Mouse (Mus musculus) forebrain, embryonic 11.5 days (tissue): ENCODE data around the gene Dusp9. TPM values are rescaled to one million over a fixed set of nuclear protein-coding genes. Genes with fewer than 3 reads are reported as not detected.

Experiments used
- ATAC-seq: fragments of 200-750 bp; cut with Nextera tagmentation; replicated peaks from 2 replicates; pipeline ENCODE4 v1.8.0; 2017; ENCODE audit warnings: moderate TSS enrichment; ENCODE audit not compliant: low FRiP score
- DNase-seq: peaks from one replicate; pipeline ENCODE4 v3.0.0-alpha.2; 2017; ENCODE audit warnings: low spot score
- H3K27ac ChIP-seq: fragments of 300-500 bp; sonication (generic); 2 replicates; pipeline ENCODE4 v1.5.1; 2014; ENCODE audit warnings: low read depth, low read length
- H3K27me3 ChIP-seq: fragments of 300-500 bp; sonication (generic); 2 replicates; pipeline ENCODE4 v1.6.1; 2014; ENCODE audit warnings: mild to moderate bottlenecking, low read length, mixed read lengths; ENCODE audit not compliant: control insufficient read depth, insufficient read depth
- H3K36me3 ChIP-seq: fragments of 300-500 bp; sonication (generic); 2 replicates; pipeline ENCODE4 v1.6.1; 2014; ENCODE audit warnings: mild to moderate bottlenecking, low read length, moderate library complexity, mixed read lengths; ENCODE audit not compliant: control insufficient read depth, insufficient read depth
- H3K4me1 ChIP-seq: fragments of 300-500 bp; sonication (generic); replicated peaks from 2 replicates; pipeline ENCODE4 v1.6.1; 2014; ENCODE audit warnings: low read length, mixed read lengths; ENCODE audit not compliant: control insufficient read depth, insufficient read depth
- H3K4me2 ChIP-seq: fragments of 300-500 bp; sonication (generic); 2 replicates; pipeline ENCODE4 v1.6.1; 2014; ENCODE audit warnings: low read depth, mild to moderate bottlenecking, low read length, moderate library complexity, mixed read lengths; ENCODE audit not compliant: severe bottlenecking
- H3K4me3 ChIP-seq: fragments of 300-500 bp; sonication (generic); 2 replicates; pipeline ENCODE4 v1.5.1; 2014; ENCODE audit warnings: low read depth, low read length
- H3K9ac ChIP-seq: fragments of 300-500 bp; sonication (generic); 2 replicates; pipeline ENCODE4 v1.6.1; 2014; ENCODE audit warnings: low read length
- H3K9me3 ChIP-seq: fragments of 300-500 bp; sonication (generic); 2 replicates; pipeline ENCODE4 v1.6.1; 2016; ENCODE audit warnings: low read length, mixed read lengths; ENCODE audit not compliant: control insufficient read depth
- WGBS: fragments of 180-500 bp; shearing (Covaris S2); extraction: QIAGEN DNeasy Blood & Tissue Kit; methylation state at CpG from one replicate; pipeline ENCODE4 v1.1.7; 2014; 5-methylcytosine and 5-hydroxymethylcytosine counted together
- polyA plus RNA-seq: library from polyadenylated mRNA; unstranded; fragments of >200 nt; fragmentation: Nextera tagmentation; extraction: Ambion mirVana; gene quantifications from 2 replicates; pipeline ENCODE4 v1.2.1, GENCODE M21; 2014

Dusp9 gene
- polyA plus RNA-seq, 1 experiment from 2014 or later = 4.5 TPM

DNA sequence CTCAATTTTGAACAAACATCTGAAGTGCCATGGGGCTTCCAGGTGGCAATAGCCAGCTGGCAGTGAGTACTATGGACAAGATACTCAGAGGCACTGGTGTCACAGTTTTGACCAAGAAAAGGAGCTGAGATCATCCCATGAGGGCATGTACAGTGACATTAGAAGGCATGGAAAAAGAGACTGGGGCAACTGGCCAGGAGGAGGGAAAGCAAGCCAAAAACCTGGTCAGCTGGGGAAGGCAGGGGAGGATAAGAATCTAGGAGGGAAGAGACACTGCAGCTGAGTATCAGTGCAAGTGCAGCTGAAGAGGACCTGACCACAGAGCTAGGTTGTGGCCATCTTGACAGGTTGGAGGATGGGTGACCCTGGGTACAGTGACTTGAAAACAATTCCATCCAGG lies 12.2 kb upstream of the Dusp9 start:
- H3K36me3 ChIP-seq = no peaks in the 10 kb centered on the region
- no peak overlapping the region for H3K27ac ChIP-seq
- no peaks in the 10 kb centered on the region for H3K4me1 ChIP-seq
- H3K4me2 ChIP-seq = no peak overlapping the region
- H3K9ac ChIP-seq = no peak overlapping the region
- no peaks in the 10 kb centered on the region for H3K27me3 ChIP-seq
- no peaks in the 10 kb centered on the region for H3K9me3 ChIP-seq
- ATAC-seq = no peak
- no peak for DNase-seq
- H3K4me3 ChIP-seq = no peak overlapping the region

DNA sequence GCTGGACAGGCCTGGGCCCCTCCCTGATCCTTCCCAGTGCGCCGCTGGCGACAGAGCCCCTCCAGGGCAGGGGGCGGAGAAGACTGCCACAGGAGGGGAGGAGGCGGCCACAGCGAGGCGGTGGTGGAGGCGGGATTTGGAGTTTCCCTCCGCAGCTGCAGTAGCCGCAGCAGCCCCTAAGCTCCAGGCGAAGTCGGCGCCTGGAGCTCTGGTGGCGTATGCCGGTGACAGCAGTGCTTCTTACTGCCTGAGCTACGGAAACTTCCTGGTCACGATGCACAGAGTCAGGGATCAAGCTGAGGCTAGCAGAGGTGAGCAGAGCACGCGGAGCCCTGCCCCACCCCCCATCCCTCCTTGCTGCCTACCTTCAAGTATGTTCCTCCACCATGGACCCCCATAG lies 3.8 kb upstream of the Dusp9 start:
- ATAC-seq = no peak; the same call in 1 of the 2 replicates
- H3K27ac ChIP-seq = no peak overlapping the region
- peaks cover 27% of the 10 kb centered on the region for H3K27me3 ChIP-seq
- no peaks in the 10 kb centered on the region for H3K36me3 ChIP-seq
- 28% methylated on average over 11 of the region's 19 CpGs for WGBS
- 0 out of 2 replicates have a peak overlapping the region, but pooled peaks have one; percentile 10 for H3K4me3 ChIP-seq
- H3K9ac ChIP-seq = no peak overlapping the region
- DNase-seq = peak; percentile 51
- H3K9me3 ChIP-seq = no peaks in the 10 kb centered on the region
- no peaks in the 10 kb centered on the region for H3K4me1 ChIP-seq
- H3K4me2 ChIP-seq = peak overlapping the region; percentile 39

DNA sequence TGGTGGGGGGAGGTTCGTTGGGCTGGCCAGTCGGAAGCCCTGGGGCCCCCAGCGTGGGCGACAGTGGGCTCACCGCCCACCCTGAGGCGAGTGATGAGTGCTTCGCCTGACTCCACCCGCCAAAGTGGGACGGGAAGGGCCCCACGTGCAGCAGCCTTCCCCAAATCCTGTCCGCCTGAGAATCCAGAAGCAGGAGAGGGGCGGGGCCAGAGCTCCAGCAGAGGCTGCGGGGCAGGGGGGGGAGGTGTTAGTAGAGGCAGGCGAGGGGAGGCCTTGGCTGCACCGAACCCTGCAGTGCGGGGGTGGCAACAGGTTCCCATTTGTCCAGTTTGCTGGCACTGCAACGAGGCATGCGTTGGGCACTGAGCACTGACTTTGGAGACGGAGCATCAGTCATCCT lies 1.8 kb upstream of the Dusp9 start:
- Histone ChIP-seq H3K36me3 (no peaks in the 10 kb centered on the region), H3K27ac (no peak overlapping the region), H3K4me2 (peak overlapping the region; percentile 52), H3K9me3 (no peaks in the 10 kb centered on the region), H3K9ac (no peak overlapping the region), H3K4me1 (no peaks in the 10 kb centered on the region), H3K27me3 (peaks cover 35% of the 10 kb centered on the region), H3K4me3 (peak overlapping the region; percentile 19; the same call in 1 of the 2 replicates)
- DNase-seq (no peak), ATAC-seq (no peak)
- 22% methylated on average over 18 of the region's 19 CpGs for WGBS

DNA sequence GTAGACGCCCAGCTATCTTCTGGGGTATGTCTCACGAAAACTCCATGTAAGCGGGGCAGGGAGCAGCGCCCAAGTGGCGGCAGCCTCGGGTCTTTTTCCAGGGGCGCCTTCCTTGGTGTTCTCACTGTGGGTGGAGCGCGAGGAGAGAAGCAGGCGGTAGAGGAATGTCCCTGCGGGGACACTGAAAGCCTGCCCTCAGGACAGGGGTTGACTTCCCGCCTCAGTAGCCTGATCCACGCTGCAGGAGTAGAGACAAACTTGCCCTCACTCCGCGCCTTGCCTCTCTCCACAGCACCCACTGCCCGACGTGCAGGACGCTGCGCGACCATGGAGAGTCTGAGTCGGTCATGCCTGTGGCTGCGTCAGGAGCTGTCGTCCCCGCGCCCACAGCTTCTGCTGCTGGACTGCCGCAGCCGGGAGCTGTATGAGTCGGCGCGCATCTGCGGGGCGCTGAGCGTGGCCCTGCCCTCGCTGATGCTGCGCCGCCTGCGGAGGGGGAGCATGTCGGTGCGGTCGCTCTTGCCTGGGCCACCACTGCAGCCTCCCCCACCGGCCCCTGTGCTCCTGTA lies 766 bp downstream of the Dusp9 start:
- H3K27me3 ChIP-seq = peaks cover 35% of the 10 kb centered on the region
- no peaks in the 10 kb centered on the region for H3K9me3 ChIP-seq
- 13% methylated on average over 34 of the region's 41 CpGs for WGBS
- no peak overlapping the region; the same call in 1 of the 2 replicates for H3K9ac ChIP-seq
- DNase-seq (peak; percentile 60), ATAC-seq (0 out of 2 replicates have a peak, but pooled peaks have one; percentile 16)
- H3K36me3 ChIP-seq = no peaks in the 10 kb centered on the region
- no peak overlapping the region for H3K27ac ChIP-seq
- peak overlapping the region; percentile 49 for H3K4me2 ChIP-seq
- H3K4me1 ChIP-seq = no peaks in the 10 kb centered on the region
- peak overlapping the region; percentile 27 for H3K4me3 ChIP-seq

DNA sequence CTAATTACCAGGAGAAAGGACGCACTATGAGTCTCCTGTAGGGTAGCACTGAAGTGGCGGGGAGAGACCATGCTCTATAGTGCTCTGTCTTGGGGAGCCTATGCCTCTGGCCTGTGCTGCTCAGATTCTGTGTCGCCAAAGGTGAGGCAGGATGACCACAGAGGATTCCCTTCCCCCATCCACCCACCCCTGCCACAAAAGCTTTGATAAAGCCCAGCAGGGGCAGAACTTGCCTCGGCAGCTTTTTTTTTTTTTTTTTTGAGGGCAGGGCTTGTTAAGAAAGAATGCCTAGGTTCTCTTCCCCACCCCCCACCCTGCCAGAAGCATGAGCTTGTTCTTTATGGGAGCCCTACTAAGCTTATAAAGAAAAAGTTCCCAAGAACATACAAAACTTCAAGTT lies 5.9 kb downstream of the Dusp9 start:
- Histone ChIP-seq H3K36me3 (no peaks in the 10 kb centered on the region), H3K4me1 (no peaks in the 10 kb centered on the region), H3K27ac (no peak overlapping the region), H3K27me3 (peaks cover 9% of the 10 kb centered on the region; the same call in 1 of the 2 replicates), H3K9ac (no peak overlapping the region), H3K4me2 (no peak overlapping the region), H3K4me3 (no peak overlapping the region), H3K9me3 (no peaks in the 10 kb centered on the region)
- DNase-seq (no peak), ATAC-seq (no peak)
- 23% methylated on average over 4 of the region's 4 CpGs for WGBS

DNA sequence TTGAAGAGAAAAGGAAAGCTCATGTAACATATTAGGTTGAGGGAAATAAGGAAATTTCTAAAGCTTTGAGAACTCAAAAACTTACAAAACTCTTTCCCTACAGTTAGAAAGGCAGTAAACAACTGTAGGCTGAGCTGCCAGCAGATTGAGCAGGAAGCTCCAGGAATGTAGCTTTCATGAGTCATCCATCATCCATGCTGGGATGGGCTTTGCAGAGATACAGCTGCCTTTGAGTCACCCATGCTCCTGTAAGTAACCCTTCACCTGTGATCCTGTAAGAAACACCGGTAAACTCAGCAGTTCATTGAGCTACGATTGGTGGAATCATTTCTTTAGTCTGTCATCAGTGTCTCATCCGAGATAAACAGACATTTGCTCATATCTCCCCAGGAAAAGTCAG lies 11.7 kb downstream of the Dusp9 start:
- no peak overlapping the region for H3K27ac ChIP-seq
- no peak for ATAC-seq
- no peaks in the 10 kb centered on the region for H3K27me3 ChIP-seq
- H3K9me3 ChIP-seq = no peaks in the 10 kb centered on the region
- no peaks in the 10 kb centered on the region for H3K4me1 ChIP-seq
- no peaks in the 10 kb centered on the region for H3K36me3 ChIP-seq
- H3K4me2 ChIP-seq = no peak overlapping the region
- WGBS = 81% methylated on average over 3 of the region's 3 CpGs
- no peak overlapping the region for H3K4me3 ChIP-seq
- no peak for DNase-seq
- no peak overlapping the region for H3K9ac ChIP-seq

DNA sequence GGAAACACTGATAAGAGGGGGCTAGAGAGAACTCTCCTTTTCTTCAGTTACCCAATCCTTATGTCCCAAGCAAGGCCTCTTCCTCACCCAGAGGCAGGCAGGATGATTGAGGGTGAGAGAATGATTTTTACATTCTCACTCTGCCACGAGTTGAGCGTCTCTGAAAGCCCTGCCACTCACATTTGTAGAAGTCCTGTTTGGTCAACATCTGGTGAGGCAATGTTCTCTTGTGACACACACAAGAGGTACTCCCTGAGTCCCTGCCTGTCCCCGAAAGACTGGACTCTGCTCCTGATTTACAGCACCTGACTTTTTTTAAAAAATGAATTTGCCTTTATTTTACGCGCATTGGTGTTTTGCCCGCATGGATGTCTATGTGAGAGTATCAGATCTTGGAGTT lies 14.2 kb downstream of the Dusp9 start:
- H3K9me3 ChIP-seq = no peaks in the 10 kb centered on the region
- no peaks in the 10 kb centered on the region for H3K36me3 ChIP-seq
- WGBS = 86% methylated on average over 6 of the region's 6 CpGs
- no peak for ATAC-seq
- no peak overlapping the region for H3K27ac ChIP-seq
- H3K27me3 ChIP-seq = no peaks in the 10 kb centered on the region
- H3K4me2 ChIP-seq = no peak overlapping the region
- H3K9ac ChIP-seq = no peak overlapping the region
- H3K4me1 ChIP-seq = no peaks in the 10 kb centered on the region
- no peak for DNase-seq
- no peak overlapping the region for H3K4me3 ChIP-seq

DNA sequence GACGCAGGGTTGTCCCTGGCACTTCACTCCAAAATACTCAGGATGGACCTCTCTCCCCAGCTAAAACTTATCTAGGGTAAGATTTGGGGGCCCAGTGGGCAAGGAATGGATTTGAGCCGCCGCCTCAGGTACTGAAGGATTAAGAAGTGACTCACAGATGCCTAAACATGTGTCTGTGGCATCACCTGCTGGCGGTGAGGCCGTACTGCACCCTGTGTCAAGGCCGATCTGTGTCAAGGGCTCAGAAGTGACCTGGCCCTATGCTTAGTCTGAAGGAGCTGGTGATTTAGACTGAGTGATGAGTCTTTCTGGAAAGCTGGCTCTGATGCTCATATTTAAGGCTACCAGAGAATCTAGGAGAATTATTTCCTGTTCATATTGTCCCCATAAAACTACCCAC lies 15.0 kb downstream of the Dusp9 start:
- peak; percentile 78 for DNase-seq
- Histone ChIP-seq H3K9ac (no peak overlapping the region), H3K4me1 (no peaks in the 10 kb centered on the region), H3K27me3 (no peaks in the 10 kb centered on the region), H3K27ac (no peak overlapping the region), H3K4me2 (no peak overlapping the region), H3K4me3 (no peak overlapping the region), H3K9me3 (no peaks in the 10 kb centered on the region), H3K36me3 (no peaks in the 10 kb centered on the region)
- 11% methylated on average over 6 of the region's 6 CpGs for WGBS
- ATAC-seq = peak; percentile 49; the same call in 1 of the 2 replicates

DNA sequence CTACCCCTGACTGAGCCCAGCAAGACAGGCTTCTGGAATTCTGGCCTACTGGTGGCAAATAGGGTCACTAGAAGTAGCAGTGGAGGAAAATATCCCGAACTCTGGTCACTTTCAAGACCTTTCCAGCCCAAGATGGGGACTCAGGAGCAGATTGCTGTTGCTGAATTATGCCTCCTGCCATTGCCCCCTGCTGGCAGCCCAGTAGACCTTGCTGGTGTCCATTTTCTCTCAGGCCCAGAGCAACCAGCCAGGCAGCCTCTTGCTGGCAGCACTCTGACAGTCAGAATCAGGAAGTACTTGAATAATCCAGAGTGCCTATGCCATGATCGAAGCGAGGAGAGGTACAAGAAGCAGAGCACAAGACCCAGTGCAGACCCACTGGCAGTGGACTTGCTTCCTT lies 16.3 kb downstream of the Dusp9 start:
- DNase-seq = no peak
- Histone ChIP-seq H3K4me2 (no peak overlapping the region), H3K9me3 (no peaks in the 10 kb centered on the region), H3K9ac (no peak overlapping the region), H3K36me3 (no peaks in the 10 kb centered on the region), H3K4me3 (no peak overlapping the region), H3K27ac (no peak overlapping the region), H3K4me1 (no peaks in the 10 kb centered on the region), H3K27me3 (no peaks in the 10 kb centered on the region)
- ATAC-seq = no peak
- WGBS = 68% methylated on average over 3 of the region's 3 CpGs
